Mouse (Mus musculus): ENCODE data around the gene Gm8857.
"Not testable (repeated sequence)": the region's sequence is repeated elsewhere in the genome, so short reads cannot be mapped to it uniquely, and the experiment has no call there.

Gm8857 gene

DNA sequence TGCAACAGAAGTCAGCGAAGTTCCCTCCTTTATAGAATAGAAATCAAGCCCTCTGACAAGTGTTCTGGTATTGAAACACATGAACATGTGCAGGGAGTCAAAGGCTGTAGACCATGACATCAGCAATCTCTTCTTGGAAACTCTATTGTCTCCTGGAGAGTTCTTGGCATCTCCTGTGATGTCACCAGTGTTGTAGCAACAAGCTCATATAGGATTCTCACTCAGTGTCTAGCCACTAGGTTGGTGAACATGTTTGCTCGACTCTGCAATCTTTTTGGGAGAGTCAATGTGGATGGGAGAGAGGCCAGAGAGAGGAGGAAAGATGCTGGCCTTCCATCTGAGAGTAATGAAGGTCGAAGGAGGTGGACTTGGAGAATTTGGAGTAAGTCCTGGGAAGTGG is at the start of gene Gm8857, which contains the start of gene Gm8871:
TSS of gene Gm8857 (plus strand) at position 303 of the 400 bp plus-strand sequence.
TSS of gene Gm8871 (plus strand) at position 301 of the 400 bp plus-strand sequence.
- DNase-seq (ENCODE audit: low spot score) = not testable (repeated sequence)

GRCm38 (mm10) chr5:10953512-10953911 is 5.9 kb downstream of the Gm8857 start:
- not testable (repeated sequence) for DNase-seq (ENCODE audit: low spot score)

GRCm38 (mm10) chr5:10958057-10958456 is 10.4 kb downstream of the Gm8857 start:
- not testable (repeated sequence) for DNase-seq (ENCODE audit: low spot score)

All from ovary, postnatal 14 days (tissue).